Mouse (Mus musculus) adrenal gland, adult 2 months (tissue): ENCODE data around the gene Rpp25l. TPM values are rescaled to one million over a fixed set of nuclear protein-coding genes. Genes with fewer than 3 reads are reported as not detected.
A peak's percentile ranks its signal among the peaks of the same experiment; 100 is the strongest.

Source experiments
- DNase-seq: peaks from one replicate; pipeline ENCODE4 v3.0.0; 2021
- long read RNA-seq: library from polyadenylated mRNA; stranded (forward); transcript quantifications from one replicate; pipeline ENCODE4 v2.0.0, GENCODE M21; 2021
- polyA plus RNA-seq: library from polyadenylated mRNA; depleted of rRNA; stranded (reverse); fragments of >200 nt; gene quantifications from 2 replicates; pipeline ENCODE4 v1.2.3, GENCODE M21; 2012; rRNA removed
- total RNA-seq, 2 experiments: library from RNA; stranded (reverse); gene quantifications; 2 replicates each; pipeline ENCODE4 v1.2.3; 2021

The Rpp25l gene
- total RNA-seq (10 to 100 TPM; 31.0 to 38.6 TPM), polyA plus RNA-seq (61.9 and 70.1 TPM in 2 replicates)
- long read RNA-seq, transcript Rpp25l-201 (2 exons, 856 nt): major isoform, 17 of 20 reads
- long read RNA-seq, partial matches to known transcripts: 0 of 20 reads
- long read RNA-seq, other reads (novel, unspliced or antisense): 3 of 20 reads

GRCm38 (mm10) chr4:41713197-41714067 lies at the start of gene Rpp25l:
Gene Rpp25l (minus strand): TSS chr4:41713534.
- peak; percentile 92 for DNase-seq

GRCm38 (mm10) chr4:41762688-41763114 lies 49.4 kb upstream of the Rpp25l start:
- DNase-seq: peak; percentile 47

GRCm38 (mm10) chr4:41762099-41762687 lies 48.9 kb upstream of the Rpp25l start:
- no peak for DNase-seq

GRCm38 (mm10) chr4:41761680-41762079 lies 48.3 kb upstream of the Rpp25l start:
- no peak for DNase-seq

- no peak for DNase-seq
These were observed 47.6 kb upstream of the Rpp25l start for GRCm38 (mm10) chr4:41760911-41761310.

GRCm38 (mm10) chr4:41760288-41760721 lies 47.0 kb upstream of the Rpp25l start:
- peak; percentile 96 for DNase-seq

GRCm38 (mm10) chr4:41759656-41760287 lies 46.4 kb upstream of the Rpp25l start:
- peak; percentile 37 for DNase-seq

- peak; percentile 71 for DNase-seq
These were observed 45.9 kb upstream of the Rpp25l start for GRCm38 (mm10) chr4:41759206-41759605.

GRCm38 (mm10) chr4:41758701-41759100 lies 45.4 kb upstream of the Rpp25l start:
- no peak for DNase-seq

- peak; percentile 47 for DNase-seq
These were observed 44.7 kb upstream of the Rpp25l start for GRCm38 (mm10) chr4:41758021-41758420.

- no peak for DNase-seq
These were observed 44.0 kb upstream of the Rpp25l start for GRCm38 (mm10) chr4:41757321-41757720.

GRCm38 (mm10) chr4:41756440-41756839 lies 43.1 kb upstream of the Rpp25l start:
- no peak for DNase-seq

- DNase-seq: peak; percentile 93
These were observed 42.3 kb upstream of the Rpp25l start, which contains the start of gene Sigmar1 for GRCm38 (mm10) chr4:41755338-41756305. Gene Sigmar1 (minus strand): TSS chr4:41756157.

- no peak for DNase-seq
These were observed 41.5 kb upstream of the Rpp25l start, which contains the start of gene Galt for GRCm38 (mm10) chr4:41754797-41755337. Gene Galt (plus strand): TSS chr4:41755228.

GRCm38 (mm10) chr4:41745021-41745420 lies 31.7 kb upstream of the Rpp25l start:
- DNase-seq: no peak

GRCm38 (mm10) chr4:41744131-41744530 lies 30.8 kb upstream of the Rpp25l start:
- DNase-seq: no peak

GRCm38 (mm10) chr4:41741158-41741560 lies 27.8 kb upstream of the Rpp25l start:
- peak; percentile 98 for DNase-seq

GRCm38 (mm10) chr4:41740380-41741157 lies 27.2 kb upstream of the Rpp25l start:
- no peak for DNase-seq

- DNase-seq: no peak
These were observed 25.9 kb upstream of the Rpp25l start for GRCm38 (mm10) chr4:41739260-41739659.

GRCm38 (mm10) chr4:41738256-41738603 lies 24.9 kb upstream of the Rpp25l start:
- no peak for DNase-seq
